Mouse (Mus musculus): Measurements from ENCODE around the gene Prr13. TPM values are rescaled to one million over a fixed set of nuclear protein-coding genes. Genes with fewer than 3 reads are reported as not detected.

Prr13 gene
- total and polyA plus RNA-seq, 2 experiments: 7.3 to 93.4 TPM

DNA sequence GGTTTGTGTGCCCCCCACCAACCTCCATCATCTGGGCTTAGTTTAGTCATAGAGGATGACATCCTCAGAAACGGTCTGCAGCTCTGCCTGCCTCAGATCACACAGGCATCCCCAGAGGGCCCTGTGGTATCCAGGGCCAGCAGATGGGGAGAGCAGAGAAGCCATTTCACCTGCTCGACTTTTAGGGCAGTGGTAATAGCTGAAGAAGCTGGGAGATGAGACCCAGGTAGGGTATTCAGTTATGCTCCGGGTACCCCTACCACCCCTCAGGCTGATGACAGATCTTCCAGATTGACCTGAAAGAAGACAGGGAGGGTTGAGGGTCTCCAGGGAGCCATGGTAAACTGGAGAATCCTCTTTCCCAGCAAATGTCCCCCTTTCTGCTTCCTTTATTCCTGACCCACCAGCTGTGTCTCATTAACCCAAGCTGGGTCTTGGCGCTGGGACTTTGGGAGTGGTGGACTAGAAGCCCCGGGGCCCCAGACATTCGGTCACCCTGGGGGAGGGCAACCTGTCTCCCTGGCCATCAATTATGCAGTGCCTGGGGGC is 52.5 kb downstream of the Prr13 start:
- Histone ChIP-seq H3K79me2 (ENCODE audit: control insufficient read depth, insufficient read depth, low read length) (no peaks in the 10 kb centered on the region), H3K27me3 (ENCODE audit: control insufficient read depth, insufficient read depth, low read length) (no peaks in the 10 kb centered on the region), H3K36me3 (ENCODE audit: control insufficient read depth, insufficient read depth, low read length) (no peaks in the 10 kb centered on the region), H3K4me1 (ENCODE audit: control insufficient read depth, insufficient read depth, low read length) (peaks cover 4% of the 10 kb centered on the region), H3K4me3 (ENCODE audit: insufficient read depth, low read depth, low read length) (no peak overlapping the region), H3K9ac (ENCODE audit: low read depth, low read length) (no peak overlapping the region), H3K27ac (replicated peaks; ENCODE audit: insufficient read depth, low read depth, low read length) (no peak overlapping the region)
- TF ChIP-seq CTCF (IDR thresholded peaks at IDR 0.05; ENCODE audit: low read depth, low read length) (no peak), POLR2A (IDR thresholded peaks at IDR 0.05; ENCODE audit: extremely low read depth, insufficient read depth, low read length) (no peak)
- DNase-seq (ENCODE audit: extremely low read depth, low read depth, low spot score): no peak
- 57% methylated on average over 6 of the region's 6 CpGs for WGBS

DNA sequence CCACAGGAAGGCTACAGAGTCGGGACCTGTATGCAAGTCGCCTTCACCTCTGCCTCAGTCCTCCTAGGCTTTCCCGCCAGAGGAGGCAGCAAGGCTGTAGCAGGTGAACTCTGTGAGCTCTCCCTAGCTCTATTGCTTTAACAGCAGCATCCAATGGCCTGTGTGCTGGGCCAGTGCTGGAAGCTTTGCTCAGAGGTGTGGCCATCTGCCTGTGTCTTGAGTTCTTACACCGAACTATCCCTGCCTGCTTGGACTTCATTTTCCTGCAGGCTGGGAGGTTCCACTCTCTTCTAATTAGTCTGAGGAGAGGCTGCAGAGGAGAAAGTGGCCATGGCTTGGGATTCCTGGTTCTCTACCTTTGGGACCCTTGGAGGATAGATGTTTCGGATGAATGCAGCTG is 53.2 kb downstream of the Prr13 start:
- H3K4me1 ChIP-seq (ENCODE audit: control insufficient read depth, insufficient read depth, low read length): peaks cover 4% of the 10 kb centered on the region
- WGBS: 83% methylated on average over 5 of the region's 5 CpGs
- H3K36me3 ChIP-seq (ENCODE audit: control insufficient read depth, insufficient read depth, low read length): no peaks in the 10 kb centered on the region
- DNase-seq (ENCODE audit: extremely low read depth, low read depth, low spot score): no peak
- H3K4me3 ChIP-seq (ENCODE audit: insufficient read depth, low read depth, low read length): no peak overlapping the region
- H3K79me2 ChIP-seq (ENCODE audit: control insufficient read depth, insufficient read depth, low read length): no peaks in the 10 kb centered on the region
- H3K27ac ChIP-seq (replicated peaks; ENCODE audit: insufficient read depth, low read depth, low read length): no peak overlapping the region
- TF ChIP-seq POLR2A (IDR thresholded peaks at IDR 0.05; ENCODE audit: extremely low read depth, insufficient read depth, low read length): no peak
- TF ChIP-seq CTCF (IDR thresholded peaks at IDR 0.05; ENCODE audit: low read depth, low read length): no peak
- no peaks in the 10 kb centered on the region for H3K27me3 ChIP-seq (ENCODE audit: control insufficient read depth, insufficient read depth, low read length)
- H3K9ac ChIP-seq (ENCODE audit: low read depth, low read length): no peak overlapping the region

Other genes with a start within 250 kb of the Prr13 start
- 1.3 and 2.2 TPM in 2 replicates for gene Itgb7, start 227.1 kb upstream of the Prr13 start, total RNA-seq (2014; rRNA removed)
- gene Itgb7, start 227.1 kb upstream of the Prr13 start, polyA plus RNA-seq (2012; rRNA removed): 1.7 and 1.8 TPM in 2 replicates
- 1.5 and 2.0 TPM in 2 replicates for gene Rarg, start 201.5 kb upstream of the Prr13 start, total RNA-seq (2014; rRNA removed)
- 5.3 and 6.0 TPM in 2 replicates for gene Rarg, start 201.5 kb upstream of the Prr13 start, polyA plus RNA-seq (2012; rRNA removed)
- not detected in 2 replicates for gene Gm9918, start 188.5 kb upstream of the Prr13 start, total RNA-seq (2014; rRNA removed)
- 0.05 TPM in 1 of 2 replicates, not detected in the other for gene Gm9918, start 188.5 kb upstream of the Prr13 start, polyA plus RNA-seq (2012; rRNA removed)
- gene Mfsd5, start 179.6 kb upstream of the Prr13 start, total RNA-seq (2014; rRNA removed): 8.5 and 10.1 TPM in 2 replicates
- gene Mfsd5, start 179.6 kb upstream of the Prr13 start, polyA plus RNA-seq (2012; rRNA removed): 44.3 and 51.4 TPM in 2 replicates
- 0.09 and 0.27 TPM in 2 replicates for gene Espl1, start 162.8 kb upstream of the Prr13 start, total RNA-seq (2014; rRNA removed)
- 0.11 and 0.21 TPM in 2 replicates for gene Espl1, start 162.8 kb upstream of the Prr13 start, polyA plus RNA-seq (2012; rRNA removed)
- 137 and 195 TPM in 2 replicates for gene Pfdn5, start 132.9 kb upstream of the Prr13 start, total RNA-seq (2014; rRNA removed)
- 44.6 and 45.2 TPM in 2 replicates for gene Pfdn5, start 132.9 kb upstream of the Prr13 start, polyA plus RNA-seq (2012; rRNA removed)
- 25.5 and 27.6 TPM in 2 replicates for gene Myg1, start 127.3 kb upstream of the Prr13 start, total RNA-seq (2014; rRNA removed)
- 32.0 and 32.3 TPM in 2 replicates for gene Myg1, start 127.3 kb upstream of the Prr13 start, polyA plus RNA-seq (2012; rRNA removed)
- gene Aaas, start 108.3 kb upstream of the Prr13 start, total RNA-seq (2014; rRNA removed): 4.0 and 8.3 TPM in 2 replicates
- gene Aaas, start 108.3 kb upstream of the Prr13 start, polyA plus RNA-seq (2012; rRNA removed): 18.9 and 24.0 TPM in 2 replicates
- not detected in 2 replicates for gene Sp7, start 91.8 kb upstream of the Prr13 start, total RNA-seq (2014; rRNA removed)
- not detected in 2 replicates for gene Sp7, start 91.8 kb upstream of the Prr13 start, polyA plus RNA-seq (2012; rRNA removed)
- 16.7 and 18.2 TPM in 2 replicates for gene Sp1, start 52.9 kb upstream of the Prr13 start, total RNA-seq (2014; rRNA removed)
- gene Sp1, start 52.9 kb upstream of the Prr13 start, polyA plus RNA-seq (2012; rRNA removed): 7.3 and 7.6 TPM in 2 replicates
- 0.07 and 0.09 TPM in 2 replicates for gene Amhr2, start 13.7 kb upstream of the Prr13 start, total RNA-seq (2014; rRNA removed)
- gene Amhr2, start 13.7 kb upstream of the Prr13 start, polyA plus RNA-seq (2012; rRNA removed): 0.40 and 0.49 TPM in 2 replicates
- 112 and 189 TPM in 2 replicates for gene Pcbp2, start 11.5 kb downstream of the Prr13 start, total RNA-seq (2014; rRNA removed)
- 261 and 273 TPM in 2 replicates for gene Pcbp2, start 11.5 kb downstream of the Prr13 start, polyA plus RNA-seq (2012; rRNA removed)
- not detected in 2 replicates for gene Gm10337, start 44.7 kb downstream of the Prr13 start, total RNA-seq (2014; rRNA removed)
- gene Gm10337, start 44.7 kb downstream of the Prr13 start, polyA plus RNA-seq (2012; rRNA removed): not detected in 2 replicates
- 0.34 and 0.46 TPM in 2 replicates for gene Map3k12, start 58.0 kb downstream of the Prr13 start, total RNA-seq (2014; rRNA removed)
- gene Map3k12, start 58.0 kb downstream of the Prr13 start, polyA plus RNA-seq (2012; rRNA removed): 0.22 and 0.43 TPM in 2 replicates
- gene Tarbp2, start 59.2 kb downstream of the Prr13 start, total RNA-seq (2014; rRNA removed): 15.2 and 16.0 TPM in 2 replicates
- 34.1 and 40.6 TPM in 2 replicates for gene Tarbp2, start 59.2 kb downstream of the Prr13 start, polyA plus RNA-seq (2012; rRNA removed)
- gene Npff, start 65.9 kb downstream of the Prr13 start, total RNA-seq (2014; rRNA removed): 0.27 and 0.65 TPM in 2 replicates
- gene Npff, start 65.9 kb downstream of the Prr13 start, polyA plus RNA-seq (2012; rRNA removed): 1.4 and 3.5 TPM in 2 replicates
- gene Gm28047, start 166.0 kb downstream of the Prr13 start, total RNA-seq (2014; rRNA removed): not detected in 2 replicates
- gene Gm28047, start 166.0 kb downstream of the Prr13 start, polyA plus RNA-seq (2012; rRNA removed): not detected in 2 replicates
- 10.1 and 12.6 TPM in 2 replicates for gene Atf7, start 166.4 kb downstream of the Prr13 start, total RNA-seq (2014; rRNA removed)
- gene Atf7, start 166.4 kb downstream of the Prr13 start, polyA plus RNA-seq (2012; rRNA removed): 27.8 and 41.1 TPM in 2 replicates
- 149 and 181 TPM in 2 replicates for gene Atp5g2, start 213.3 kb downstream of the Prr13 start, total RNA-seq (2014; rRNA removed)
- 342 and 359 TPM in 2 replicates for gene Atp5g2, start 213.3 kb downstream of the Prr13 start, polyA plus RNA-seq (2012; rRNA removed)